Mouse (Mus musculus): ENCODE measurements around the gene Tsacc.
"Not testable (repeated sequence)": the region's sequence is repeated elsewhere in the genome, so short reads cannot be mapped to it uniquely, and the experiment has no call there.

The Tsacc gene

DNA sequence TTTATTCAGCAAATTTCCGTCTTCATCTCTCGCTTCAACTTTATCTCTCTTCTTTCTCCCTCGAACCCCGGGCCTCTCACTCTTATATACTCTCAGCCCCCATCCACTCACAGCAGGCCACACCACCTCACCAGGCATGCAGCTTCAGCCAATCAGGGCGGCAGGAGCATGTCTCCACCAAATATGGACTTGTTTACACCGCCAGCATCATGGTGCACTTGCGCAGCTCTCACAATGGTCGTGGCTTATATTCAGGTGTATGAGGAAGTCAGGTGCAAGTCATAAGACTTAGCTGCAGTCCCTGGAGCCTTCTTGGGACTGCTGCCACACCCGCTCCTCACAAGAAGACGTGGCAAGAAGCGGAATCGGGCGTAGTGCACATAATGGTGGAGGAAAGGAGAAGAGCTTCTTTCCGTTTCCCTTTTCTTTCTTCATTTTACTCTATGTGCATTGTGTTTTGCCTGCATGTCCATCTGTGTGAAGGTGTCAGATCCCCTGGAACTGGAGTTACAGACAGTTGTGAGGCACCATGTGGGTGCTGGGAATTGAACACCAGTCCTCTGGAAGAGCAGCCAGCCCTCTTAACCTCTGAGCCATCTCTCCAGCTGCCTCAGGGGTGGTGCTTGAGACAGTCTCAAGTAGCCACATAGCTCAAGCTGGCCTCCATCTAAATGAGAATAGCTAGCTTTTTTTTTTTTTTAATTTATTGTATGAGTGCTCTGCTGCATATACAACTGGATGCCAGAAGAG, 11.8 kb downstream of the Tsacc start:
- not testable (repeated sequence) for DNase-seq (ENCODE audit: low spot score in 2 of 2)

- not testable (repeated sequence) for DNase-seq (ENCODE audit: low spot score in 2 of 2)
Measured at GRCm38 (mm10) chr3:88281141-88281916, 15.5 kb downstream of the Tsacc start.

GRCm38 (mm10) chr3:88280035-88280434, 16.8 kb downstream of the Tsacc start:
- DNase-seq (ENCODE audit: low spot score in 2 of 2) = no peak

GRCm38 (mm10) chr3:88276529-88277143, 20.2 kb downstream of the Tsacc start:
- DNase-seq (ENCODE audit: low spot score in 2 of 2) = no peak

GRCm38 (mm10) chr3:88276121-88276520, 20.7 kb downstream of the Tsacc start:
- DNase-seq (ENCODE audit: low spot score in 2 of 2) = no peak

DNA sequence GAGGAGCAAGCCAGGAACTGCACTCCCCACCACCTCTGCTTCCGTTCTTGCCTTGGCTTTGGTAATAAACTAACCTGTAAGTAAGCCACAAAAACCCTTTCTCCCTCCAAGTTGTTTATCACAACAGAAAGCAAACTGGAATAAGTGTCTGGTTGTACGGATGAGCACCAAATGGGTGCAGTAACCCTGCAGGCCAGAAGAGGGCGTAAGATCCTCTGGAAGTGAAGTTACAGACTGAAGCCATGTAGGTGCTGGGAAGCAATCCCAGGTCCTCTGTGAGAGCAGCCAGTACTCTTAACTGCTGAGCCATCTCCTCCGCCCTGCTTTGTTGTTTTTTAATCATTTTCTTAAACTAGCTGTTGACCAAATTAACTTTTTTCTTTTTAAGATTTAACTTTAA, 22.8 kb downstream of the Tsacc start:
- no peak for DNase-seq (ENCODE audit: low spot score in 2 of 2)

GRCm38 (mm10) chr3:88271859-88272258, 24.9 kb downstream of the Tsacc start:
- DNase-seq (ENCODE audit: low spot score in 2 of 2) = no peak

GRCm38 (mm10) chr3:88271298-88271697, 25.5 kb downstream of the Tsacc start:
- not testable (repeated sequence) for DNase-seq (ENCODE audit: low spot score in 2 of 2)

DNA sequence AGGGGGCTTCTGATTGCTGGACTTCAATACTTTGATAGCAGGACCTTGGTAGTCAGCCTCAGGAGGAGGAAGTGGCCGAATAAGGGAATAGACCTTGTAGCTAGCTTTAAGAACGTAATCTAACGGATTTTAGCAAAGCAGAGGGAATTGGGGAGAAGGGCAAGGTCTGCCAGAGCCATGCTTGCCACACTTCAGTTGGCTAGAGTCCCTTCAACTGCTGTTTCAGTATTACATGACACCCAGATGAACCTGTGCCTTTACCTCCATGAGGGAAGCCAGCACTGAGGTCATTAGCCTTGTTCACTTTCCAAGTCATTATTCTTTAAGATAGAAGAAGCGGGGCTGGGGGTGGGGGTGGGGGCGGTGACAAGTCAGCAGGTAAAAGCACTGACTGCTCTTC, 27.8 kb downstream of the Tsacc start:
- DNase-seq (ENCODE audit: low spot score in 2 of 2) = no peak

DNA sequence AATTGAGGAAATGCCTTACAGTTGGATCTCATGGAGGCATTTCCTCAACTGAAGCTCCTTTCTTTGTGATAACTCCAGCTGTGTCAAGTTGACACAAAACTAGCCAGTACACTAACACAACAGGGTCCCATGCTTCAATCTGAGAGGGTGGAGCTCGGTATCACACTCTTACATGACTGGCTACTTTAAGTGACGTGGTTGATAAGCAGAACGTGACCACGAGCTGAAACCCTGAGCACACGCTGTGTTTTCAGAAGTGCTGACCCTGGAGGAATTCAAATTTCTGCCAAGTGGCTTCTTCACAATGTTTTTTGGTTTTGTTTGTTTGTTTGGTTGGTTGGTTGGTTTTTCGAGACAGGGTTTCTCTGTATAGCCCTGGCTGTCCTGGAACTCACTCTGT, 28.8 kb downstream of the Tsacc start:
- DNase-seq (ENCODE audit: low spot score in 2 of 2) = not testable (repeated sequence)

DNA sequence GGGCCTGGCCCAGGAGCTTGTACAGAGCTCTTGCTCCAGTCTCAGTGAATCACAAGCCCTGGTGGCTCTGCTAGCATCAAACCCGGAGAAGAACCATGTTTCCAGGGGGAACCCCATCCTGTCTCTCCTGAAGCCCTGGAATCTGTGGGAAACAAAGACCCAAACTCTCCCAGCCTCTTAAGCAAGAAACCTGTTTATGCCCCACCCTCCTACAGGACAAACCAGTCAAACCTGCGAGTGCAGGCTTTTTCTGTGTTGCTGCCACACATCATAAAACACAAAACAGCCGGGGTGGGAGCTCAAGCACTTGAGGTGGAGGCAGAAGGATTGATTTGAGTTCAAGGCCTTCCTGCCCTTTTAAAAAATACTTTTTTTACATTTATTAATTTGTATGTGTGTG, 34.5 kb downstream of the Tsacc start:
- no peak for DNase-seq (ENCODE audit: low spot score in 2 of 2)

- DNase-seq (ENCODE audit: low spot score in 2 of 2) = no peak
Measured at GRCm38 (mm10) chr3:88256382-88256781, 40.4 kb downstream of the Tsacc start.

DNA sequence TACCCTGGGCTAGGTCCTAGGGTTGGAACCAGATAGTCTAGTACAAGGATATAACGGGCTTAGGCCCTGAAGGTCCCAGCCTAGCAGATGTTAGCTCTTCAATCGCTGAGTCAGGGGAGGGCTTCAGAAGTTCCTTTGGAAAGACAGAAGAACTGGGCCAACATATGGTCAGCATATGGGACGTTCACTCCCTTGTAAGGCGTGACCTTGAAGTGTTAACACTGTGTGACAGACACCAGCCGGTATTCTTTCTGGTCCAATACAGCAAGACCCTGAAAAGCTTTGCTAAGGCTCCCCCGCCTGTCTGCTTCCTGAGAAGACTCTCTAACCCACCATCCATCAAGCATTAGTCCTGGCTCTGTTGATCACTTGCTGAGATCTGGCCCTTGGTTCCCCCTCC, 40.8 kb downstream of the Tsacc start:
- no peak for DNase-seq (ENCODE audit: low spot score in 2 of 2)

GRCm38 (mm10) chr3:88254268-88254926, 42.4 kb downstream of the Tsacc start, which contains the start of gene Rhbg:
TSS of gene Rhbg (minus strand) at chr3:88254709.
- no peak for DNase-seq (ENCODE audit: low spot score in 2 of 2)

DNA sequence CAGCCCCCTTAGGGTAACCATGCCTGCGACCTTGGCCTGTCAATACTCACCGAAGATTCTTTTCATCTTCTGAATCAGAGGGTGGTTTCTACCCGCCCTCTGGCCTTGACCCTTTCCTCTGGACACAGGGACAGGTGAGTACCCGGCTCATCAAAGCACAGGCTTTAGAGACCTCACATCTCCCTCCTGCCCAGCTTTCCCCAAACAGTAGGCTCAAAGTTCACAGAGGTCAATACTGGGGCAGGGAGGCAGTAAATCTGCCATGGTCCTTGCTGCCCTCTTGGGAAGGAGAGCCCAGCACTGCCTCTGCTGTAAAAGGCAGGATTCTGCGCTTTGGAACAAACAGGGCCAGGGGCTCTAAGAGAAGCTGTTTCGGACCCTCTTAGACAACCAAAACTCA, 44.1 kb downstream of the Tsacc start:
- no peak for DNase-seq (ENCODE audit: low spot score in 2 of 2)

DNA sequence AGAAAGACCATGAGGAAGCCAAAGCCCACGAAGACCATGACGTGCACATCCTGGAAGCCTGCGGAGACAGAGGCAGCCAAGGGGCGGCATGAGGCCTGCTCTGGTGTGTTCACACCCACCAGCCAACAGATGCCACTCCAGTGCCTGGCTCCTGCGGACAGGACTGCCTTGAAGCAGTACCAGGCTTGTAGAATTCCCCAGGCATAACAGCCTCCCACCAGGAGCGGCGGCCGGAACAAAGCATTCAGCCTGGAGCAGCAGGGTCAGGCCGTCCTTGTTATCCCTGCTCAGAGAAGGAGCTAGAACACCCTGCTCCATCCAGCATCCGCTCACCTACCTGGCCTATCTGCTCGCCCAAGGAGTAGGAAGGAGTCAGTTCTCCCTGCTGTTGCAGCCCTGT, 48.4 kb downstream of the Tsacc start:
- DNase-seq (ENCODE audit: low spot score in 2 of 2) = no peak

GRCm38 (mm10) chr3:88247666-88248065, 49.1 kb downstream of the Tsacc start:
- DNase-seq (ENCODE audit: low spot score in 2 of 2) = no peak

GRCm38 (mm10) chr3:88245811-88246210, 51.0 kb downstream of the Tsacc start:
- DNase-seq (ENCODE audit: low spot score in 2 of 2) = peak; percentile 13 to 41

DNA sequence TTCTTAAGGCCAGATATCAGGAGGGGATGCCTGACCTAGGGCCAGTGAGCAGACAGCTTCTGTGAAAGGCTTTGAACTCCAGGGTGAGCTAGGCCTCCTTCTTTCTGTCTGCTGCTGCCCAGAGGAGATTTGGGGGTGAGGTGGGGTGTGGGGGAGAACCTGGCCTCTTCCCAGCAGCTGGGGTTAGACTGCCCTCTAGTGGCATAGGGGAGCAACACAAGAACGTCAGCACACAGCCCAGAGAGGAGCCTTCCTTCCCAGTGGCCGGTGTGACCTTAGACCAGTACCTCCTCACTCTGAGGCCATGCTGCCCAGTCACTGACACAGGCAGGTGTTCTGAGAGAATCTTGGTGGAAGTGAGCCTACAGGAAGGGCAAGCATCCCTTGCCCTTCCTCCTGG, 52.7 kb downstream of the Tsacc start:
- DNase-seq (ENCODE audit: low spot score in 2 of 2) = peak in 1 of 2 experiments; percentile 8

DNA sequence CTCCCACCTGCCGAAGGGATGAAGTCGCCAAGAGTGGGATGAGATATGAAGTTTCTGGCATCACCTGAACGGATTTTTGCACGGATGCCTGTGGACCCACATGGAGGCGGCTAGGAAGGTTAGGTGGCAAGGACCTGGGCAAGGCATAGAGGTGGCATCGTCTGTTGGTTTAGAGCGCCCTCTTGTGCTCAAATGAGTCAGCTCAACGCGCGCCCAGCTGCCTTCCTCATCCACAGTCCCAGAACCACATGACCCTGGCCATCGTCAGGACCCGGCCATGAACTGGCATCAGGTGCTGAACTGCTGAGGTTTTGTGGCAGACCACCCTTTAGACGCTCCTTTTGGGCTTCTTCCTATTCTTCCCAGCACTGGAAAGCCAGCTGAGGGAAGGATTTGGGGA, 54.3 kb downstream of the Tsacc start:
- DNase-seq (ENCODE audit: low spot score in 2 of 2) = peak; percentile 27 to 54

DNA sequence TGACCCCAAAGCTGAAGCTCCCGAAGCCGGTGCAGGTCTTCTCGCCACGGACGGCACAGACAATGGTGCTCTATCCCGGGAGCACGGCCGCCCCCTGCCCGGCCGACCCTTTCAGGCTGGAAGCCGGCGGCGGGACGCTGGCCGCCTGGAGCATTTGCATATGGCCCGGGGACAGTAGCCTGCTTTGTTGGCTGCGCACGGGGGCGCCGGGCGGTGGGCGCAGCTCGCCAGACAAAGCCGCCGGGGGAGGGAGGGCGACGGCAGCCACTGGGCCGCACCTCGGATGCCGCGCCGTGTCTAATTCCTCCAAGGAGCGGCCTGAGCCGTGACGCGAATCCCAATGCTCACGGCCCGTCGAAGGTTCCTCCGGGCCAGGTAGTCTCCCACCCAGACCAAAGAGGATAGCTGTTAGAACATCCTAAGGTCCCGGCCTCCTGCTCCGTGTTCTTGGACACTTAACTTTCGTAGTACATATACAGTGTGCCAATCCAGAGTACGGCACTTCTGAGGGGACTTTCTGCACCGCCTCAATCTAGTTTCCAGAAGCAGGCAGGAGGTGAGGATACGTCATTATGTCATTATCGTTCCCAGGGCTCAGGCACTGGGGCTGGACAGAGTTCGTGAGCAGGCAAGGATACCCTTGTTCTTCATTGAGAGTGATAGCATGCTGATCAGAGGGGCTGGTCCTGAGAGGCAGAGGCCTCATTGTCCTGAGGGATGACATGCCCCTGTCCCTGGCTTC, 55.6 kb downstream of the Tsacc start:
- no peak for DNase-seq (ENCODE audit: low spot score in 2 of 2)
